Mouse (Mus musculus) liver, embryonic 12.5 days (tissue): ENCODE data around the gene Nde1. TPM values are rescaled to one million over a fixed set of nuclear protein-coding genes. Genes with fewer than 3 reads are reported as not detected.
"Not testable (repeated sequence)": the region's sequence is repeated elsewhere in the genome, so short reads cannot be mapped to it uniquely, and the experiment has no call there.

Experiments used
- ATAC-seq: fragments of 200-750 bp; cut with Nextera tagmentation; 2 replicates; pipeline ENCODE4 v1.8.0; 2017; ENCODE audit warnings: moderate number of reproducible peaks, mild to moderate bottlenecking, moderate library complexity
- H3K27ac ChIP-seq: fragments of 300-500 bp; sonication (generic); 2 replicates; pipeline ENCODE4 v1.5.1; 2016; ENCODE audit warnings: mild to moderate bottlenecking
- H3K27me3 ChIP-seq: fragments of 300-500 bp; sonication (generic); replicated peaks from 2 replicates; pipeline ENCODE4 v1.6.1; 2016; ENCODE audit warnings: mild to moderate bottlenecking, moderate library complexity
- H3K36me3 ChIP-seq: fragments of 300-500 bp; sonication (generic); 2 replicates; pipeline ENCODE4 v1.6.1; 2016; ENCODE audit warnings: mild to moderate bottlenecking, moderate library complexity
- H3K4me1 ChIP-seq: fragments of 300-500 bp; sonication (generic); 2 replicates; pipeline ENCODE4 v1.6.1; 2016
- H3K4me2 ChIP-seq: fragments of 300-500 bp; sonication (generic); 2 replicates; pipeline ENCODE4 v1.6.1; 2016; ENCODE audit warnings: mild to moderate bottlenecking, moderate library complexity
- H3K4me3 ChIP-seq: fragments of 300-500 bp; sonication (generic); 2 replicates; pipeline ENCODE4 v1.5.1; 2016; ENCODE audit warnings: mild to moderate bottlenecking, moderate library complexity
- H3K9ac ChIP-seq: fragments of 300-500 bp; sonication (generic); 2 replicates; pipeline ENCODE4 v1.6.1; 2016; ENCODE audit warnings: mild to moderate bottlenecking, moderate library complexity
- H3K9me3 ChIP-seq: fragments of 300-500 bp; sonication (generic); replicated peaks from 2 replicates; pipeline ENCODE4 v1.6.1; 2016; ENCODE audit warnings: mild to moderate bottlenecking, moderate library complexity
- WGBS: fragments of 180-500 bp; shearing (Covaris S2); methylation state at CpG from one replicate; pipeline ENCODE4 v1.1.7; 2016; ENCODE audit not compliant: insufficient replicate concordance; 5-methylcytosine and 5-hydroxymethylcytosine counted together
- polyA plus RNA-seq: library from polyadenylated mRNA; unstranded; fragments of >200 nt; fragmentation: Nextera tagmentation; extraction: Ambion mirVana; gene quantifications from 2 replicates; pipeline ENCODE4 v1.2.1, GENCODE M21; 2016

Nde1 gene
- polyA plus RNA-seq, 1 experiment from 2014 or later = 70.2 TPM

- no peak for ATAC-seq
- Histone ChIP-seq H3K9me3 (no peaks in the 10 kb centered on the region), H3K36me3 (peaks cover 97% of the 10 kb centered on the region), H3K4me1 (no peaks in the 10 kb centered on the region), H3K4me2 (no peak overlapping the region), H3K9ac (no peak overlapping the region), H3K27me3 (no peaks in the 10 kb centered on the region), H3K27ac (no peak overlapping the region), H3K4me3 (no peak overlapping the region)
- WGBS = 72% methylated on average over 1 of the region's 1 CpGs
Observed at GRCm38 (mm10) chr16:14137976-14138561, 25.0 kb upstream of the Nde1 start.

DNA sequence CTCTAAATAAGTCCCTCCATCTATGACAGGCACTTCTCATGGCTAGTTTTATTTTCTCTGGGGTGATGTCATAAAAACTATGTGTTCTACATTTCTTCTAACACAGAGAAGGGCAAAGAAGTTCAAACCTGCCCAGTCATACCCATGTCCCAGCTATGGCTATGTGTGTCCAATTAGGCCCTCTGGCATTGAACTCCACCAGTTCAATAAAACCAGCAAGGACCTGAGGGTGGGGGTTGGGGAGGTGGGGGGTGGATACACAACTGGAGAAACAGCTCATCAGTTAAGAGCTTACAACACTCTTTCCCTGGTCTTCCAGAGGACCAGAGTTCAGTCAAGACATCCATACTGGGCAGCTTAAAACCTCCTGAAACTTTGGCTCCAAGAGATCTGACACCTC lies 24.0 kb upstream of the Nde1 start:
- H3K4me1 ChIP-seq = no peaks in the 10 kb centered on the region
- no peaks in the 10 kb centered on the region for H3K9me3 ChIP-seq
- H3K4me3 ChIP-seq = no peak overlapping the region
- H3K27ac ChIP-seq = no peak overlapping the region
- H3K4me2 ChIP-seq = no peak overlapping the region
- H3K36me3 ChIP-seq = peaks cover 95% of the 10 kb centered on the region
- no peak for ATAC-seq
- H3K27me3 ChIP-seq = no peaks in the 10 kb centered on the region
- no peak overlapping the region for H3K9ac ChIP-seq

GRCm38 (mm10) chr16:14143298-14143697 lies 19.8 kb upstream of the Nde1 start:
- Histone ChIP-seq H3K9me3 (no peaks in the 10 kb centered on the region), H3K4me2 (no peak overlapping the region), H3K4me1 (no peaks in the 10 kb centered on the region), H3K4me3 (no peak overlapping the region), H3K9ac (no peak overlapping the region), H3K27me3 (no peaks in the 10 kb centered on the region), H3K27ac (no peak overlapping the region), H3K36me3 (peaks cover 94% of the 10 kb centered on the region)
- 75% methylated on average over 3 of the region's 3 CpGs for WGBS
- ATAC-seq = no peak

- no peaks in the 10 kb centered on the region for H3K27me3 ChIP-seq
- no peak overlapping the region for H3K27ac ChIP-seq
- H3K4me2 ChIP-seq = no peak overlapping the region
- no peaks in the 10 kb centered on the region for H3K9me3 ChIP-seq
- H3K36me3 ChIP-seq = peaks cover 90% of the 10 kb centered on the region
- H3K4me3 ChIP-seq = no peak overlapping the region
- H3K9ac ChIP-seq = no peak overlapping the region
- H3K4me1 ChIP-seq = no peaks in the 10 kb centered on the region
- ATAC-seq = no peak
Observed at GRCm38 (mm10) chr16:14147712-14148111, 15.4 kb upstream of the Nde1 start.

GRCm38 (mm10) chr16:14151718-14152117 lies 11.4 kb upstream of the Nde1 start:
- H3K36me3 ChIP-seq = peaks cover 73% of the 10 kb centered on the region
- H3K4me3 ChIP-seq = no peak overlapping the region
- H3K9me3 ChIP-seq = no peaks in the 10 kb centered on the region
- no peak overlapping the region for H3K9ac ChIP-seq
- H3K27me3 ChIP-seq = no peaks in the 10 kb centered on the region
- no peak overlapping the region for H3K4me2 ChIP-seq
- no peak for ATAC-seq
- 84% methylated on average over 4 of the region's 4 CpGs for WGBS
- H3K27ac ChIP-seq = no peak overlapping the region
- H3K4me1 ChIP-seq = 0 out of 2 replicates have a peak, but pooled peaks cover 3% of the 10 kb centered on the region

- not testable (repeated sequence) for ATAC-seq, H3K4me2 ChIP-seq, H3K27ac ChIP-seq, H3K27me3 ChIP-seq, H3K4me3 ChIP-seq, H3K9ac ChIP-seq, H3K9me3 ChIP-seq
- whole genome bisulfite sequencing = 62% methylated on average over 1 of the region's 2 CpGs
- Histone ChIP-seq H3K36me3 (peaks cover 40% of the 10 kb centered on the region), H3K4me1 (peaks cover 28% of the 10 kb centered on the region)
Observed at GRCm38 (mm10) chr16:14155638-14156037, 7.4 kb upstream of the Nde1 start.

DNA sequence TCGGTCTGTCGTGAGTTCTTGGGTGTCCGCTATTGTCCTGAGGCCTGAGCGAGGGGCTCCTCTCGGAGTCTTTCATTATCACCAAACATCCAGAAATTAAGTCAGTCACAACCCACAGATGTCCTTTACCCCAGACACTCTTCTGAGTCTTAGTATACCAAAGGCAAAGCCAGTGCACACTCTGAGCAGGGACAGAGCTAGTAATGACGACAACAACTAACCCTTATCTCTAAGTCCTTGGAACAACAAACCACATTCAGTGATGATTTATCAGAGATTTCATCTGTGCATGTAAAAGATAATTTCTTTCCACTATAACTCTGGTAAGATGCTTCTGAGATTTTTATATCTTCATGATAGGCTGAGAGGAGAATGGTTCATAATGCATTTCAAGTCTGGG lies 6.8 kb upstream of the Nde1 start:
- Histone ChIP-seq H3K4me2 (no peak overlapping the region), H3K27ac (no peak overlapping the region), H3K36me3 (peaks cover 33% of the 10 kb centered on the region), H3K4me1 (peaks cover 29% of the 10 kb centered on the region), H3K4me3 (no peak overlapping the region), H3K27me3 (no peaks in the 10 kb centered on the region), H3K9me3 (no peaks in the 10 kb centered on the region), H3K9ac (no peak overlapping the region)
- ATAC-seq = no peak
- 82% methylated on average over 6 of the region's 6 CpGs for WGBS

- H3K4me1 ChIP-seq = peaks cover 40% of the 10 kb centered on the region
- H3K27me3 ChIP-seq = no peaks in the 10 kb centered on the region
- H3K4me3 ChIP-seq = peak overlapping the region; percentile 93
- H3K9me3 ChIP-seq = no peaks in the 10 kb centered on the region
- H3K36me3 ChIP-seq = peaks cover 11% of the 10 kb centered on the region
- H3K9ac ChIP-seq = peak overlapping the region; percentile 90
- H3K27ac ChIP-seq = peak overlapping the region; percentile 80
- 11% methylated on average over 7 of the region's 7 CpGs for WGBS
- no peak for ATAC-seq
- peak overlapping the region; percentile 86 for H3K4me2 ChIP-seq
Observed at GRCm38 (mm10) chr16:14158536-14158935, 4.5 kb upstream of the Nde1 start.

DNA sequence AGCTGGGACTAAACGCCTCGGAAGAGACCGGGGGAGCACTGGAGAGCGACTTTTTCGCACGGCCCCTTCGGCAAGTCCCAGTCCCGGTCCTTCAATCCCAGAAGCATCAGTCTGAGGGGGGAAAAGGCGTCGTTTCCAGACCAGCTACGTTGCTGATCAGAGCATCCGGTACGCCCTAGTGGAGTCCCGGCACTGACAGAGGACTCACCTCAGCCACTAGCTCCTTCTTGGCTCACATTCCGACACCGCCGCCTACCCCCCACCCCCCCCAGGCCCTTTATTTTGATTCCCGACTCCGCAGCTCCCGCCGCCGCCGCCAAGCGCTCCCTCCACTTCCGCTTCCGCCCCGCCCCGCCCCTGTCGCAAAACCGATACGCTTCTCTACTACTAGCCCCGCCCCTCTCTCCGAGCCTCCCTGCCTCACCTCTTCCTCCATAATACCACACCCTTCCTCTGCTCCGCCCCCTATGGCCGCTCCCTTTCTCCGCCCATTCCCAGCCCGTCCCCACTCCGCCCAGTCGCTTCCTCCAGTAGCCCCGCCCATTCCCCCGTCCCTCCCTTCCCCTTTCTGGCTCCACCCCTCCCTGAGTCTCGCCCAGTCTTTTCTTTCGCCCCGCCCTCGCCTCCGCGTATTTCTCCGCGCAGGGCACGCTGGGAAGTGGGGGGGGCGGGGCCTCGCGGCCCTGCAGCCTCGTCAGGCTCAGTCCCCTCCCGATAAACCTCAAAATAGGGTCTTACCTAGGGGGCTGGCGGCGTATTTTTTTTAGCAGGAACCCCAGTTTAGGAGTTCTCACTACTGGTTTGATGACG lies 3.9 kb upstream of the Nde1 start:
- peak overlapping the region; percentile 93 for H3K4me3 ChIP-seq
- H3K9me3 ChIP-seq = no peaks in the 10 kb centered on the region
- under 1% methylated on average over 57 of the region's 58 CpGs for WGBS
- peak overlapping the region; percentile 86 for H3K4me2 ChIP-seq
- H3K36me3 ChIP-seq = peaks cover 7% of the 10 kb centered on the region
- H3K27me3 ChIP-seq = no peaks in the 10 kb centered on the region
- H3K4me1 ChIP-seq = peaks cover 44% of the 10 kb centered on the region
- H3K27ac ChIP-seq = peak overlapping the region; percentile 91
- peak overlapping the region; percentile 90 for H3K9ac ChIP-seq
- ATAC-seq = peak; percentile 82

GRCm38 (mm10) chr16:14159746-14160131 lies 3.3 kb upstream of the Nde1 start:
- H3K27me3 ChIP-seq = no peaks in the 10 kb centered on the region
- peak overlapping the region; percentile 84 for H3K4me2 ChIP-seq
- under 1% methylated on average over 10 of the region's 10 CpGs for WGBS

DNA sequence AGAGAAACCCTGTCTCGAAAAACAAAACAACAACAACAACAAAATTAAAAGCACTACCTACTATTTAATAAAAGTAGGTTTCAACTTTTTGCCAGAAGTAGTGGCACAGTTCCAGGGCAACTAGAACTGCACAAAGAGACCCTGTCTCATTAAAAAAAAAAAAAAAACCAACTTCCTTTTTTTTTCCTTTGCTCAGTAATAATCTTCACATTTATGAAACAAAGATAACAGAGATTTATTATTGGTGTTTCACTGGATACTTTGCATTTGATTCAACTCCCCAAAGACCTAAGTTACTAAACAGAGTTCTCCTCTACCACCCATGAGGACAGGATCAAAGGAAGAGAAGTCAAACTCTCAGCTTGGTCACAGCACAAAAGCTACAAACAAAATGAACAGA lies 2.1 kb upstream of the Nde1 start:
- Histone ChIP-seq H3K9me3 (no peaks in the 10 kb centered on the region), H3K4me1 (peaks cover 59% of the 10 kb centered on the region), H3K36me3 (peaks cover 2% of the 10 kb centered on the region; the same call in 1 of the 2 replicates), H3K27me3 (no peaks in the 10 kb centered on the region), H3K27ac (no peak overlapping the region), H3K4me2 (no peak overlapping the region), H3K4me3 (no peak overlapping the region), H3K9ac (no peak overlapping the region)
- no peak for ATAC-seq
- 74% methylated on average over 1 of the region's 1 CpGs for WGBS

More at GRCm38 (mm10) chr16:14159746-14160131, 3.3 kb upstream of the Nde1 start:
- Histone ChIP-seq H3K4me3 (peak overlapping the region; percentile 93), H3K9ac (peak overlapping the region; percentile 82), H3K27ac (peak overlapping the region; percentile 91), H3K9me3 (no peaks in the 10 kb centered on the region), H3K4me1 (peaks cover 50% of the 10 kb centered on the region), H3K36me3 (peaks cover 3% of the 10 kb centered on the region; the same call in 1 of the 2 replicates)
- ATAC-seq = no peak

DNA sequence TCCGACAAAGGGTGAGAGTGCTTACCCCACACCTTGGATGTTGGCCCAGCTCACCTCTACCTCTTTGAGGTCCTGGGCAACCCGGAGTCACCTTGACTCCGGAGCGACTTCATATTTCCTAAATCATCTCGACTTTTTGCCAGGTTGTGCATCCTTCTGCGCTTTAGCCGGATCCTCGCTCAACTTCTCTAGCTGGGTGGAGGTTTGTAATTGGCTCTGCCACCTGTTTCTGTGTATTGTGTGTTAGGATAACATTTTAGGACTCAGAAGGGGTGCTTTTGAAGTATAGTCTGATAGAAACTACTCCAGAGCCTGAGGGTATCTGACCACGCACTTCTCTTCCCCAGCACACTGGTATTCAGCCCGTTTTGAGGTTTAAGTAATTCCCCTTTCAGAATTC lies 656 bp downstream of the Nde1 start:
- no peak for ATAC-seq
- under 1% methylated on average over 10 of the region's 10 CpGs for WGBS

More for the DNA sequence above, 656 bp downstream of the Nde1 start:
- peaks cover 66% of the 10 kb centered on the region for H3K4me1 ChIP-seq
- H3K27ac ChIP-seq = peak overlapping the region; percentile 88
- H3K4me3 ChIP-seq = peak overlapping the region; percentile 85
- no peaks in the 10 kb centered on the region for H3K27me3 ChIP-seq
- no peaks in the 10 kb centered on the region for H3K9me3 ChIP-seq
- H3K4me2 ChIP-seq = peak overlapping the region; percentile 84
- H3K9ac ChIP-seq = peak overlapping the region; percentile 89
- H3K36me3 ChIP-seq = peaks cover 28% of the 10 kb centered on the region
